ENCODE assay signal across 23 mouse cellular contexts in the genomic region with DNA sequence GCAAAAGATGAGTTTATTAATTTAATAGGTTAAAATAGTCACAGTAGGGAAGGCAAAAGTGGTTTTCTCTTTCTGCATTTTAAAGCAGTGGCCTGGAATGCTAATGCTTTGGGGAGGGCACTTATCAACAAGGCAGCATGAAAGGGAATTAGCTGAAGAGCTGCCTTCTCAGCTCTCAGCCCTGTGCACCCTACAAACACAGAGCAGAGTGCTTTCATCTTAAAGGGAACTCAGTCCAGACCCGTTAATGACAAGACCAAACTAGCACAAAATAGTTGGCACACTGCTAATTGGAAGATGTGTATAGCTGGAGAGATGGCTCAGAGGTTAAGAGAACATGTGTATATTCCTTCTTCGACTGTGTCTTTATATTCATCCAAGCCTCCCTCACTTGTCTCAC.
"Had no signal": no experiment of that assay in that cellular context is flagged by ENCODE, and none has a peak within 500 bp of the region (broad histone marks: within the 10 kb centered on the region; RNA-seq: fewer than 3 reads in every experiment).

No protein-coding gene starts in this region.

- H3K36me3 ChIP-seq: liver, embryonic 13.5 days; liver, embryonic 15.5 days; lung, embryonic 15.5 days; neural tube, embryonic 13.5 days; neural tube, embryonic 15.5 days; stomach, embryonic 15.5 days had no signal

- H3K4me2 ChIP-seq: liver, embryonic 11.5 days; liver, embryonic 13.5 days; liver, embryonic 15.5 days; lung, embryonic 15.5 days; neural tube, embryonic 13.5 days; neural tube, embryonic 15.5 days; stomach, embryonic 15.5 days had no signal

- H3K27me3 ChIP-seq: liver, embryonic 13.5 days; liver, embryonic 15.5 days; lung, embryonic 15.5 days; megakaryocyte, embryonic 14.5 days; neural tube, embryonic 13.5 days; neural tube, embryonic 15.5 days; stomach, embryonic 15.5 days had no signal

- ATAC-seq: liver, postnatal 0 days; lung, postnatal 0 days had no signal

- H3K9ac ChIP-seq: liver, embryonic 13.5 days; liver, embryonic 15.5 days; liver, postnatal 0 days; lung, embryonic 15.5 days; neural tube, embryonic 13.5 days; neural tube, embryonic 15.5 days; stomach, embryonic 15.5 days had no signal

- H3K27ac ChIP-seq: liver, embryonic 13.5 days; liver, embryonic 15.5 days; lung, embryonic 15.5 days; macrophage; neural tube, embryonic 13.5 days; neural tube, embryonic 15.5 days; stomach, embryonic 15.5 days; stomach, postnatal 0 days had no signal

- H3K4me3 ChIP-seq: liver, embryonic 13.5 days; liver, embryonic 15.5 days; lung, embryonic 15.5 days; megakaryocyte, embryonic 14.5 days; myocyte; neural tube, embryonic 13.5 days; neural tube, embryonic 15.5 days; stomach, embryonic 15.5 days had no signal

- DNase-seq: liver, embryonic 13.5 days; liver, postnatal 0 days; lung, adult 2 months; lung, postnatal 14 days; lung, postnatal 36 days; retina, postnatal 1 day; right cerebral cortex, adult 18-20 months; right cerebral cortex, postnatal 25 days; right cerebral cortex, postnatal 4 days; thymus, adult 18-20 months; thymus, postnatal 14 days; thymus, postnatal 36 days had no signal

- H3K9me3 ChIP-seq: liver, embryonic 13.5 days; liver, embryonic 15.5 days; lung, embryonic 15.5 days; megakaryocyte, embryonic 14.5 days; neural tube, embryonic 13.5 days; neural tube, embryonic 15.5 days; stomach, embryonic 15.5 days had no signal

- H3K4me1 ChIP-seq: liver, embryonic 13.5 days; liver, embryonic 15.5 days; lung, embryonic 15.5 days; megakaryocyte, embryonic 14.5 days; neural tube, embryonic 13.5 days; neural tube, embryonic 15.5 days; stomach, embryonic 15.5 days had no signal
